Comparison of ENCODE assay signal across 27 mouse cellular contexts in the genomic region with DNA sequence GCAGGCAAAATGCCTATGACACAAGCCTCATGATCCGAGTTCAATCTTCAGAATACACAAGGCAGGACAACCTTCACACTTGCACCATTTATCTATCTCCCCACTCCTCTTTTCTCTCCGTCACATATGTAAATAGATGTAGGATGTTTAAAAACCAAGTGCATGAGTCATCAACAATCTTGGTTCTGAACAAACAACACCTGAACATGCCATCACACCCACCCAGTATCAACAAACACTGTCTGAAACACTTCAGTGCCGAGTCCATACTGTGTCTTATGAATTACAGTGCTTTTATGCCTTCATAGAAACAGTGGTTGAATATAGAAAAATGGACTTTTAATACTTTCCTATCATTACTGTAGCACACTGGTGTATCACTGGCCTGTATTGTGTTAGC.
"Had no signal": no experiment of that assay in that cellular context is flagged by ENCODE, and none has a peak within 500 bp of the region (broad histone marks: within the 10 kb centered on the region; RNA-seq: fewer than 3 reads in every experiment).

No protein-coding gene starts in this region.

- H3K27ac ChIP-seq: embryonic facial prominence, embryonic 10.5 days; embryonic facial prominence, embryonic 12.5 days; embryonic facial prominence, embryonic 13.5 days; embryonic facial prominence, embryonic 15.5 days; forebrain, embryonic 10.5 days; forebrain, embryonic 12.5 days; forebrain, embryonic 13.5 days; forebrain, embryonic 15.5 days; heart, adult 2 months had no signal

- H3K4me1 ChIP-seq: embryonic facial prominence, embryonic 10.5 days; embryonic facial prominence, embryonic 12.5 days; embryonic facial prominence, embryonic 13.5 days; embryonic facial prominence, embryonic 15.5 days; forebrain, embryonic 10.5 days; forebrain, embryonic 12.5 days; forebrain, embryonic 13.5 days; forebrain, embryonic 15.5 days had no signal

- H3K4me2 ChIP-seq: embryonic facial prominence, embryonic 12.5 days; embryonic facial prominence, embryonic 13.5 days; embryonic facial prominence, embryonic 15.5 days; forebrain, embryonic 12.5 days; forebrain, embryonic 13.5 days; forebrain, embryonic 15.5 days had no signal

- H3K9ac ChIP-seq: embryonic facial prominence, embryonic 12.5 days; embryonic facial prominence, embryonic 13.5 days; embryonic facial prominence, embryonic 15.5 days; forebrain, embryonic 12.5 days; forebrain, embryonic 13.5 days; forebrain, embryonic 15.5 days; forebrain, postnatal 0 days had no signal

- H3K9me3 ChIP-seq: embryonic facial prominence, embryonic 10.5 days; embryonic facial prominence, embryonic 12.5 days; embryonic facial prominence, embryonic 13.5 days; embryonic facial prominence, embryonic 15.5 days; forebrain, embryonic 10.5 days; forebrain, embryonic 12.5 days; forebrain, embryonic 13.5 days; forebrain, embryonic 15.5 days had no signal

- DNase-seq: cerebellum, adult 18-20 months; cerebellum, adult 2 months; cerebellum, adult 8-10 months; cerebellum, adult 9-10 months; cerebellum, adult 9-11 months; cerebellum, postnatal 10 days; cerebellum, postnatal 14 days; cerebellum, postnatal 25 days; cerebellum, postnatal 36 days; embryo, embryonic 11 days; forebrain, postnatal 0 days; gastrocnemius, postnatal 10 days; gastrocnemius, postnatal 14 days; gastrocnemius, postnatal 25 days; heart, adult 18-20 months; heart, adult 2 months had no signal

- H3K4me3 ChIP-seq: embryonic facial prominence, embryonic 10.5 days; embryonic facial prominence, embryonic 12.5 days; embryonic facial prominence, embryonic 13.5 days; embryonic facial prominence, embryonic 15.5 days; erythroblast, embryonic 14.5 days; forebrain, embryonic 10.5 days; forebrain, embryonic 12.5 days; forebrain, embryonic 13.5 days; forebrain, embryonic 15.5 days; heart, adult 2 months had no signal

- H3K27me3 ChIP-seq: embryonic facial prominence, embryonic 12.5 days; embryonic facial prominence, embryonic 13.5 days; embryonic facial prominence, embryonic 15.5 days; forebrain, embryonic 12.5 days; forebrain, embryonic 13.5 days; forebrain, embryonic 15.5 days had no signal

- ATAC-seq: forebrain, embryonic 13.5 days; forebrain, embryonic 14.5 days; forebrain, embryonic 15.5 days; forebrain, embryonic 16.5 days; forebrain, postnatal 0 days had no signal
